In genomic region chr11:65236907-65237306, GRCm38 (mm10) we compare ENCODE assay signal across 24 mouse cellular contexts. TPM values are rescaled to one million over a fixed set of nuclear protein-coding genes. Genes with fewer than 3 reads are reported as not detected.
A peak's percentile ranks its signal among the peaks of the same experiment; 100 is the strongest.
DNase-seq lines count a peak whose midpoint lies in the region; ATAC-seq lines count a peak whose summit lies in the region.
"Had no signal": no experiment of that assay in that cellular context is flagged by ENCODE, and none has a peak within 500 bp of the region (broad histone marks: within the 10 kb centered on the region; RNA-seq: fewer than 3 reads in every experiment).

No protein-coding gene starts in this region.

- H3K4me3 ChIP-seq in heart, embryonic 14.5 days (ENCODE audit: control insufficient read depth in 1 of 2, insufficient read depth in 1 of 2, low read depth in 1 of 2, low read length in 2 of 2): no peak overlapping the region
- no peak overlapping the region for H3K4me3 ChIP-seq in midbrain, embryonic 14.5 days (replicated peaks; ENCODE audit: low read depth, low read length)
- H3K4me3 ChIP-seq in midbrain, embryonic 15.5 days: no peak overlapping the region
- H3K4me3 ChIP-seq: embryonic facial prominence, embryonic 12.5 days; forebrain, embryonic 12.5 days; hindbrain, embryonic 12.5 days had no signal

- H3K4me2 ChIP-seq in heart, embryonic 14.5 days (ENCODE audit: low read length): no peak overlapping the region
- no peak overlapping the region for H3K4me2 ChIP-seq in midbrain, embryonic 14.5 days (ENCODE audit: low read length)
- no peak overlapping the region for H3K4me2 ChIP-seq in midbrain, embryonic 15.5 days
- H3K4me2 ChIP-seq: embryonic facial prominence, embryonic 12.5 days; forebrain, embryonic 12.5 days; hindbrain, embryonic 12.5 days had no signal

- no peak for ATAC-seq in heart, embryonic 14.5 days (ENCODE audit: insufficient number of reproducible peaks, insufficient read depth, low FRiP score, low read depth)
- no peak for ATAC-seq in midbrain, embryonic 14.5 days (ENCODE audit: low FRiP score, low TSS enrichment)
- ATAC-seq in midbrain, embryonic 15.5 days (replicated peaks): no peak
- ATAC-seq: activated CD4-positive, CD25-positive, alpha-beta regulatory T cell, adult 4 months; forebrain, embryonic 16.5 days; hindbrain, embryonic 16.5 days; inflammation-experienced regulatory T-cells, adult 6 months; intestine, postnatal 0 days; Patski had no signal

- H3K4me1 ChIP-seq in heart, embryonic 14.5 days (ENCODE audit: control insufficient read depth in 2 of 2, insufficient read depth in 2 of 2, low read length in 2 of 2): peaks cover 20 to 55% of the 10 kb centered on the region in 2 experiments
- H3K4me1 ChIP-seq in midbrain, embryonic 14.5 days (ENCODE audit: control insufficient read depth, insufficient read depth, low read length): 0 out of 2 replicates have a peak, but pooled peaks cover 4% of the 10 kb centered on the region
- H3K4me1 ChIP-seq in midbrain, embryonic 15.5 days: no peaks in the 10 kb centered on the region
- H3K4me1 ChIP-seq: embryonic facial prominence, embryonic 12.5 days; forebrain, embryonic 12.5 days had no signal

- intact Hi-C loops in heart, postnatal 14 days (cut with DNase I): no loop called here

- H3K36me3 ChIP-seq in heart, embryonic 14.5 days (ENCODE audit: control insufficient read depth, insufficient read depth, low read length): peaks cover 27% of the 10 kb centered on the region
- no peaks in the 10 kb centered on the region for H3K36me3 ChIP-seq in midbrain, embryonic 14.5 days (ENCODE audit: control insufficient read depth, insufficient read depth, low read length)
- no peaks in the 10 kb centered on the region for H3K36me3 ChIP-seq in midbrain, embryonic 15.5 days (replicated peaks)
- H3K36me3 ChIP-seq: embryonic facial prominence, embryonic 12.5 days; forebrain, embryonic 12.5 days; hindbrain, embryonic 12.5 days had no signal

- no peak overlapping the region for H3K9ac ChIP-seq in heart, embryonic 14.5 days (ENCODE audit: low read length)
- no peak overlapping the region for H3K9ac ChIP-seq in midbrain, embryonic 14.5 days (replicated peaks; ENCODE audit: low read length)
- H3K9ac ChIP-seq in midbrain, embryonic 15.5 days: no peak overlapping the region
- H3K9ac ChIP-seq: embryonic facial prominence, embryonic 12.5 days; forebrain, embryonic 12.5 days; hindbrain, embryonic 12.5 days had no signal

- peak overlapping the region; percentile 68 to 84 for H3K27ac ChIP-seq in heart, embryonic 14.5 days (replicated peaks in 1 of 2; ENCODE audit: control insufficient read depth in 1 of 2, insufficient read depth in 1 of 2, low read depth in 2 of 2, low read length in 2 of 2)
- H3K27ac ChIP-seq in midbrain, embryonic 14.5 days (replicated peaks; ENCODE audit: low read depth, low read length): no peak overlapping the region
- no peak overlapping the region for H3K27ac ChIP-seq in midbrain, embryonic 15.5 days
- H3K27ac ChIP-seq: embryonic facial prominence, embryonic 12.5 days; forebrain, embryonic 12.5 days; hindbrain, embryonic 12.5 days had no signal

- DNase-seq in heart, adult 11 months: peak; percentile 77
- DNase-seq in heart, postnatal 14 days: no peak
- no peak for DNase-seq in heart, adult 9 months (ENCODE audit: low spot score in 2 of 2)
- peak; percentile 31 for DNase-seq in midbrain, embryonic 14.5 days
- DNase-seq in layer of hippocampus, adult 8-10 months (ENCODE audit: low spot score in 2 of 2): no peak
- DNase-seq: adrenal gland, postnatal 14 days; cerebellum, adult 2 months; embryo, embryonic 11 days; gastrocnemius, postnatal 10 days; heart, postnatal 36 days; kidney, adult 9 months had no signal

- H3K27me3 ChIP-seq in heart, embryonic 14.5 days (ENCODE audit: control insufficient read depth, insufficient read depth, low read length): no peaks in the 10 kb centered on the region
- no peaks in the 10 kb centered on the region for H3K27me3 ChIP-seq in midbrain, embryonic 14.5 days (ENCODE audit: control insufficient read depth, insufficient read depth, low read length)
- H3K27me3 ChIP-seq in midbrain, embryonic 15.5 days (replicated peaks): no peaks in the 10 kb centered on the region
- H3K27me3 ChIP-seq: CH12.LX; embryonic facial prominence, embryonic 12.5 days; forebrain, embryonic 12.5 days; hindbrain, embryonic 12.5 days had no signal

- no peaks in the 10 kb centered on the region for H3K9me3 ChIP-seq in heart, embryonic 14.5 days (ENCODE audit: control insufficient read depth, low read length)
- H3K9me3 ChIP-seq in midbrain, embryonic 14.5 days (ENCODE audit: control insufficient read depth, low read length): no peaks in the 10 kb centered on the region
- H3K9me3 ChIP-seq in midbrain, embryonic 15.5 days: no peaks in the 10 kb centered on the region
- H3K9me3 ChIP-seq: embryonic facial prominence, embryonic 12.5 days; forebrain, embryonic 12.5 days; hindbrain, embryonic 12.5 days had no signal

- 64% methylated on average over 2 of the region's 2 CpGs for WGBS in heart, embryonic 14.5 days
- 62% methylated on average over 2 of the region's 2 CpGs for WGBS in midbrain, embryonic 14.5 days
- 74% methylated on average over 2 of the region's 2 CpGs for WGBS in midbrain, embryonic 15.5 days

RNA-seq across cellular contexts. Expression of gene Myocd, which starts 32.9 kb away (rescaled TPM):
- 100 to 1,000 TPM; 106 to 112 TPM for total RNA-seq in heart, postnatal 14 days (2021)
- polyA plus RNA-seq in heart, embryonic 14.5 days (2014; fragmentation: Nextera tagmentation; extraction: Ambion mirVana): 68.7 and 69.8 TPM in 2 replicates
- 0.05 and 0.11 TPM in 2 replicates for polyA plus RNA-seq in midbrain, embryonic 14.5 days (2014; fragmentation: Nextera tagmentation; extraction: Ambion mirVana)
- polyA plus RNA-seq in midbrain, embryonic 15.5 days (2015; fragmentation: Nextera tagmentation; extraction: Ambion mirVana): 0.31 and 0.73 TPM in 2 replicates
- 1 to 10 TPM in 2 of 4 experiments, under 1 TPM in 2; 0.10 to 1.8 (median 0.93) TPM for total RNA-seq in layer of hippocampus, adult 8-10 months (2022)
- total RNA-seq: CH12.LX; common myeloid progenitor, adult 5-6 weeks had no signal
- polyA plus RNA-seq: activated CD4-positive, CD25-positive, alpha-beta regulatory T cell, adult 4 months; Patski had no signal

Comparison
In these comparisons a context has a peak if more than half of its experiments do, and no peak if none do; other contexts are left out.
1. DNase-seq: peak in heart, adult 11 months (single experiment) and midbrain, embryonic 14.5 days (single experiment); none in heart, postnatal 14 days (0 of 2), heart, adult 9 months (0 of 2) and layer of hippocampus, adult 8-10 months (0 of 2).
2. H3K27ac ChIP-seq: peak in heart, embryonic 14.5 days (2 of 2); none in midbrain, embryonic 14.5 days (single experiment) and midbrain, embryonic 15.5 days (single experiment).
3. RNA of gene Myocd, which starts 32.9 kb away (polyA plus RNA-seq): 68.7 to 69.8 TPM in heart, embryonic 14.5 days; 0.31 to 0.73 TPM in midbrain, embryonic 15.5 days and 0.05 to 0.11 TPM in midbrain, embryonic 14.5 days; every median in the first group is over 10 times any median in the second.